In the genomic region with DNA sequence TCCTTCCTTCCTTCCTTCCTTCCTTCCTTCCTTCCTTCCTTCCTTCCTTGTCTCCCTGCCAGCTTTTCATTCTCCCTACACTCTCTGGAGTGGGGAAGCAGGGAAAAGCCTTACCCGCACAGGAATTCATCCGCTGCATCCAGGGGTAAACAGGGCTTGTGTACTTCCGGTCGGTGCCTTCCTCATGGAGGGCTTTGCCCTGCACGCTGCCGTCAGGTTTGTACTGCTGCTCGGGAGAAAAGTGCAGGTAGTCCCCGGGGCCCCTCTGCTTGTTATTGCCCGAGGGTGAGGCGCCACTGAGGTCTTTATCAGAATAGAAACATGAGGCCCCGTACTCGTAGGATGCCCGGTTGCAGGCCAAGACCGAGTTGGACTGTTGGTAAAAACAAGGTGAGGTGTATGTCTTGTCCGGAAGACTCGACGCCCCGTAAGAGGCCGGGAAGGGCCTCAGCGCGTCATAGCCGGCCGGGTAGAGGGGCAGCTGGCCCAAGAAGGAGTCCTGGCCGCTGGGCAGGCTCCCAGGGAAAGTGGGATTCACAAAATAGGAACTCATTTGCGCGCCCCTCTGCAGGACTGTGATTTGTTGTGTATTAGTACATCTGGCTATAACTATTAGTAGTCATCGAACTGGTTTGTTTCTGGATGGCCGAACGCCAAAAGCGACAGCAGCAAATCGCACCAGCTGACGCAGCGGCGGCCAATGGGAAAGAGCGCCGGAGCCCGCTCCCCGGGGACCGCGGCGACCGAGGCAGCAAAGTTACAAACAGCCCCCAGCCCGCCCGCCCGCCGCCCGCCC, we compare ENCODE assay signal across 9 mouse cellular contexts. TPM values are rescaled to one million over a fixed set of nuclear protein-coding genes. Genes with fewer than 3 reads are reported as not detected.
DNase-seq lines count a peak whose midpoint lies in the region; ATAC-seq and TF ChIP-seq lines count a peak whose summit lies in the region.
"Had no signal": no experiment of that assay in that cellular context is flagged by ENCODE, and none has a peak within 500 bp of the region (broad histone marks: within the 10 kb centered on the region; RNA-seq: fewer than 3 reads in every experiment).

A gene (minus strand): TSS at position 651 of the 796 bp plus-strand sequence.

- DNase-seq in cerebellum, postnatal 10 days = peak; percentile 35 to 36
- DNase-seq in cerebellum, adult 9-11 months = no peak
- peak; percentile 55 for DNase-seq in hindbrain, embryonic 11.5 days (ENCODE audit: low spot score)
- DNase-seq in limb, embryonic 14.5 days (ENCODE audit: low spot score) = peak; percentile 51
- DNase-seq in ovary, postnatal 14 days (ENCODE audit: low spot score) = no peak

- peaks cover 98% of the 10 kb centered on the region for H3K27me3 ChIP-seq in E14TG2a.4 (ENCODE audit: insufficient read depth, low read length)
- H3K27me3 ChIP-seq in hindbrain, embryonic 11.5 days (ENCODE audit: control insufficient read depth, insufficient read depth, low read length) = peaks cover 94% of the 10 kb centered on the region
- peaks cover 26% of the 10 kb centered on the region; the same call in 1 of the 2 replicates for H3K27me3 ChIP-seq in limb, embryonic 14.5 days (ENCODE audit: control insufficient read depth, insufficient read depth, low read length)

- H3K9ac ChIP-seq in hindbrain, embryonic 11.5 days (ENCODE audit: low read depth, low read length) = 0 out of 2 replicates have a peak within 1 kb of the TSS, but pooled peaks have one; percentile 11
- H3K9ac ChIP-seq in limb, embryonic 14.5 days (ENCODE audit: low read depth, low read length, severe bottlenecking) = peak within 1 kb of the TSS; percentile 52
- H3K9ac ChIP-seq: embryonic facial prominence, embryonic 12.5 days had no signal

- no peak for TF ChIP-seq POLR2A in limb, embryonic 14.5 days (IDR thresholded peaks at IDR 0.05; ENCODE audit: borderline replicate concordance, extremely low read depth, insufficient read depth, insufficient read length)

- 0 out of 2 replicates have a peak within 1 kb of the TSS, but pooled peaks have one; percentile 30 for H3K27ac ChIP-seq in hindbrain, embryonic 11.5 days (ENCODE audit: low read depth, low read length)
- H3K27ac ChIP-seq in limb, embryonic 14.5 days (replicated peaks; ENCODE audit: low read depth, low read length) = no peak within 1 kb of the TSS
- H3K27ac ChIP-seq: embryonic facial prominence, embryonic 12.5 days had no signal

- WGBS in hindbrain, embryonic 11.5 days = 1% methylated on average over 42 of the region's 47 CpGs
- WGBS in limb, embryonic 14.5 days = 5% methylated on average over 45 of the region's 47 CpGs

- peaks cover 61% of the 10 kb centered on the region for H3K4me1 ChIP-seq in E14TG2a.4 (replicated peaks; ENCODE audit: low read depth, low read length)
- peaks cover 4% of the 10 kb centered on the region; the same call in 1 of the 2 replicates for H3K4me1 ChIP-seq in hindbrain, embryonic 11.5 days (replicated peaks; ENCODE audit: control insufficient read depth, insufficient read depth, low read length)
- peaks cover 62% of the 10 kb centered on the region for H3K4me1 ChIP-seq in limb, embryonic 14.5 days (ENCODE audit: control insufficient read depth, insufficient read depth, low read length)

- ATAC-seq in hindbrain, embryonic 11.5 days (ENCODE audit: low FRiP score) = no peak
- no peak for ATAC-seq in limb, embryonic 14.5 days (ENCODE audit: low FRiP score, low read depth)
- ATAC-seq in erythroid progenitor cell, adult 5-6 weeks (replicated peaks; ENCODE audit: low FRiP score, poor library complexity, severe bottlenecking) = no peak
- no peak for ATAC-seq in inflammation-experienced regulatory T-cells, adult 6 months

- no peaks in the 10 kb centered on the region for H3K9me3 ChIP-seq in E14TG2a.4 (ENCODE audit: low read length)
- no peaks in the 10 kb centered on the region for H3K9me3 ChIP-seq in hindbrain, embryonic 11.5 days (ENCODE audit: control insufficient read depth, low read length)
- no peaks in the 10 kb centered on the region for H3K9me3 ChIP-seq in limb, embryonic 14.5 days (ENCODE audit: control insufficient read depth, low read length)
- H3K9me3 ChIP-seq: embryonic facial prominence, embryonic 12.5 days had no signal

- H3K36me3 ChIP-seq in E14TG2a.4 (ENCODE audit: insufficient read depth, low read length) = no peaks in the 10 kb centered on the region
- H3K36me3 ChIP-seq in hindbrain, embryonic 11.5 days (ENCODE audit: control insufficient read depth, insufficient read depth, low read length) = no peaks in the 10 kb centered on the region
- H3K36me3 ChIP-seq in limb, embryonic 14.5 days (ENCODE audit: control insufficient read depth, insufficient read depth, low read length) = peaks cover 28% of the 10 kb centered on the region
- H3K36me3 ChIP-seq: embryonic facial prominence, embryonic 12.5 days had no signal

- peak within 1 kb of the TSS; percentile 23 for H3K4me2 ChIP-seq in hindbrain, embryonic 11.5 days (replicated peaks; ENCODE audit: low read depth, low read length)
- H3K4me2 ChIP-seq in limb, embryonic 14.5 days (replicated peaks; ENCODE audit: low read depth, low read length, severe bottlenecking) = peak within 1 kb of the TSS; percentile 75
- H3K4me2 ChIP-seq: embryonic facial prominence, embryonic 12.5 days had no signal

- peak within 1 kb of the TSS; percentile 52; the same call in 1 of the 2 replicates for H3K4me3 ChIP-seq in E14TG2a.4 (replicated peaks; ENCODE audit: low read length)
- H3K4me3 ChIP-seq in hindbrain, embryonic 11.5 days (ENCODE audit: low read depth, low read length) = peak within 1 kb of the TSS; percentile 23
- H3K4me3 ChIP-seq in limb, embryonic 14.5 days (replicated peaks; ENCODE audit: low read length) = peak within 1 kb of the TSS; percentile 39
- H3K4me3 ChIP-seq: embryonic facial prominence, embryonic 12.5 days had no signal

- TF ChIP-seq CTCF in E14TG2a.4 (conservative IDR thresholded peaks at IDR 0.05; ENCODE audit: low read length) = no peak

RNA-seq across cellular contexts. Expression of the gene that starts here (rescaled TPM):
- polyA plus RNA-seq in hindbrain, embryonic 11.5 days (2014; fragmentation: Nextera tagmentation; extraction: Ambion mirVana) = 2.1 and 11.6 TPM in 2 replicates
- polyA plus RNA-seq in limb, embryonic 14.5 days (2012; rRNA removed) = 3.9 and 4.3 TPM in 2 replicates
- polyA plus RNA-seq in limb, embryonic 14.5 days (2014; fragmentation: Nextera tagmentation; extraction: Ambion mirVana) = 0.66 and 0.94 TPM in 2 replicates
- not detected in 2 replicates for total RNA-seq in erythroid progenitor cell, adult 5-6 weeks (2015; ENCODE audit: low replicate concordance)
- not detected in 2 replicates for total RNA-seq in erythroid progenitor cell, adult 5-6 weeks (2017; ENCODE audit: low replicate concordance)
- not detected for polyA plus RNA-seq in inflammation-experienced regulatory T-cells, adult 6 months (2017; shearing (Covaris generic))
- polyA plus RNA-seq: embryonic facial prominence, embryonic 12.5 days had no signal

Comparison
In these comparisons a context has a peak if more than half of its experiments do, and no peak if none do; other contexts are left out.
1. DNase-seq: peak in cerebellum, postnatal 10 days (2 of 2), hindbrain, embryonic 11.5 days (single experiment) and limb, embryonic 14.5 days (single experiment); none in cerebellum, adult 9-11 months (single experiment) and ovary, postnatal 14 days (single experiment).
2. Peak in every context shown above with its lines, with median percentiles within 50 percentile points of each other: H3K4me3 ChIP-seq.